Mouse (Mus musculus) heart, adult 2 months (tissue): Measurements from ENCODE around the gene Josd1.

Experiments
- CTCF ChIP-seq: fragments of 200-600 bp; IDR thresholded peaks from 2 replicates; pipeline ENCODE4 v1.8.1; 2022; ENCODE audit warnings: antibody characterized with exemption, mild to moderate bottlenecking, moderate library complexity
- POLR2A ChIP-seq: fragments of 200-500 bp; IDR thresholded peaks from 2 replicates; pipeline ENCODE4 v1.6.1; 2011; ENCODE audit warnings: mild to moderate bottlenecking, low read depth, low read length, control low read depth; ENCODE audit not compliant: insufficient read depth

- TF ChIP-seq CTCF (no peak), POLR2A (no peak)
These were observed 6.8 kb upstream of the Josd1 start for GRCm38 (mm10) chr15:79694512-79694911.
